Mouse (Mus musculus) lung, adult 18-20 months (tissue): ENCODE data around the gene Fam171a2.
"Not testable (repeated sequence)": the region's sequence is repeated elsewhere in the genome, so short reads cannot be mapped to it uniquely, and the experiment has no call there.

Experiments
- DNase-seq, 2 experiments: peaks; one replicate each; pipeline ENCODE4 v3.0.0; 2022; ENCODE audit warnings: mixed read lengths in 2 of 2

Gene Fam171a2

DNA sequence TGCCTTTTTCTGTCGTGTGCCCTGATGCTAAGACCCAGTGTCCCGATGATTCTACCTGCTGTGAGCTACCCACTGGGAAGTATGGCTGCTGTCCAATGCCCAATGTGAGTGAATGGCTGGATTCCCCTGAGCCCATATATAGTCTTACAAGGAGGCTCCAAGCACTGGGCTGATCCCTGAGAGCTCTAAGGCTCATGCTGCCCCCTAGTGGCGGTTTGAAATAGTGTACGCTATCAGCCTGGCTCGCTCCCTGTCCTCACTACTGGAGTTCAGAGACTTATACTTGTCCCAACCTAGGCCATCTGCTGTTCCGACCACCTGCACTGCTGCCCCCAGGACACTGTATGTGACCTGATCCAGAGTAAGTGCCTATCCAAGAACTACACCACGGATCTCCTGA, 13.1 kb downstream of the Fam171a2 start:
- DNase-seq: peak; percentile 77 to 82

GRCm38 (mm10) chr11:102433866-102434265, 13.6 kb downstream of the Fam171a2 start:
- DNase-seq: no peak

GRCm38 (mm10) chr11:102432896-102433295, 14.6 kb downstream of the Fam171a2 start:
- DNase-seq: no peak

GRCm38 (mm10) chr11:102432115-102432843, 15.2 kb downstream of the Fam171a2 start:
- peak in 1 of 2 experiments; percentile 67 for DNase-seq

- no peak for DNase-seq
Observed at GRCm38 (mm10) chr11:102431728-102432114, 15.8 kb downstream of the Fam171a2 start.

DNA sequence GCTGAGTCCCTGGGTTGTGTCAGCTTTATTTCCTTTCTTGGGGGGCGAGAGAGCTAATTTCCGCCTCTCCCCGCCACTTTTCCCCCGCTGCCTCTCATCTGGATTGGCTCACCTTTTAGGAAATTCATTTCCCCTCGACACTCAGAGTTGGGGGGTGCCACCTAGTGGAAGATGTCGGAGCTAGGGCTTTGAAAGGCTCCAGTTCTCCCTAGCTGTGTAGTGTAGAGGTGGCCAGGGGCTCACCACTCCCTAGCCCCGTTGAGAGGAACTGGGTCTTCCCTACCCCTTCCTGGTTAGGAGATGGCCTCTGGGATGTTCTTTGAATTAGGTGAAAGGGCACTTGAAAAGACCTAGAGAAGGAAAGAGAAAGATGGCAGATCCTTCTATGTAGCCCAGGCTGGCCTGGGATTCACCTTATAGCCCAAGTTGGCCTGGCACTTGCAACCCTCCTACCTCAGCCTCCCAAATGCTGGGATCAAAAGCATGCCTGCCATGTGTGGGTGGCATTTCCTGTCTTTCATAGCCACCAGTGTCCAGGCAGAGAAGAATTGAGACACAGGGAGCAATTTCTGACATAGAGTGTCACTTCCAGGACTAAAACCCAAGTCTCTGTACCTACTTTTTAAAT, 16.4 kb downstream of the Fam171a2 start:
- peak; percentile 84 to 89 for DNase-seq

GRCm38 (mm10) chr11:102430121-102431017, 17.1 kb downstream of the Fam171a2 start, which contains the start of gene Grn:
TSS of gene Grn (plus strand) at chr11:102430315.
- DNase-seq: peak; percentile 94 to 96

- no peak for DNase-seq
Observed at GRCm38 (mm10) chr11:102429551-102429950, 17.9 kb downstream of the Fam171a2 start.

- no peak for DNase-seq
Observed at GRCm38 (mm10) chr11:102428981-102429540, 18.4 kb downstream of the Fam171a2 start.

DNA sequence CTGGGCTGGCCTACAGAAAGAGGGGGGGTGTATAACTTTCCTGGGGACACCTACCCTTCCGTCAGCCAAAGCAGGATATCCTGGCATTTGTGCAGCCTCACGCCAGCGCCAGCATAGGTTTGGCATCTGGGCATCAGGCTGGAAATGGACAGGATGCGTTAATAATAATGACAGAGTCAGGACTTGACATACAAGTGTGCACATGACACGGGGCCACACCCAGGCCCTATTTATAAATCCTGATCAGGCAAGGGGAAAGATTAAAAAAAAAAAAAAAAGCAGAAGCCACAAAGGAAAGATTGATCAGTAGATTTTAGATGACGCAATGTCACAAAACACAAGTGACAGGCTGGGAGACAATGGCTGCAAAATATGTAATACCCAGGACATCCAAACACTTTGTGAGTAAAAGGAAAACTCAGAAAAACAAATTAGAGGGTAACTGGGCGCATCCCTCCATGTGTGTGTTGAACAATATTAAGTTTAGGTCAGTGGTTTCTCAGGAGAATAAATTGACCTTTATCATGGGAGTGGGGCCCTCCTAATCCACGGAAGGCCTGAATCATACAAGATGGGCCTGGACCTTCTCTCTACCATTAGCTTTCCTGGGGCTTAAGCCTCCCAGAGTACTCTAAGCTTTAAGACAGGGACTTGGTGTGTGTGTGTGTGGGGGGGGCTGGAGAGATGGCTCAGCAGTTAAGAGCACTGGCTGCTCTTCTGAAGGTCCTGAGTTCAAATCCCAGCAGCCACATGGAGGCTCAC, 21.7 kb downstream of the Fam171a2 start:
- DNase-seq: peak; percentile 64 to 75

DNA sequence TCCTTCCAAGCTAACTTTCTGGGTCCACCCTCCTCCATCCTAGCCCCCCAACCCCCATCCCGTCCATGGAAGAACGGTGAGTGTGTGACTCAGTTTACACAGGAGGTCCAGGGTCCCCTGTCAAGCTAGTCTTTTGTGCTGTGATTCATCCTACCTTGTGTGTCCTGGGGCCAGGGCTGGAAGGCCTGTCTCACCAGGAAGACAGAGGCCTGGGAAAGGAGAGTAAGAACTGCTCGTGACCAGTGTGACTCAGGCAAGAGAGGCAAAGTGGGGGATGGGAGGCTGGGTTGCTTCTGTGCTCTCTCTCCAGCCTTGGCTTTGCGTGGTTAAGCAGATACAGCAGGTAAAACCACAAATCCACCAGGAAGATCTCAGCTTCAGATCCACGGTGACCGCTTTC, 22.8 kb downstream of the Fam171a2 start:
- DNase-seq: no peak

GRCm38 (mm10) chr11:102421559-102421958, 25.9 kb downstream of the Fam171a2 start:
- no peak for DNase-seq

GRCm38 (mm10) chr11:102418887-102419286, 28.6 kb downstream of the Fam171a2 start:
- no peak for DNase-seq

GRCm38 (mm10) chr11:102417160-102417559, 30.3 kb downstream of the Fam171a2 start:
- no peak for DNase-seq

DNA sequence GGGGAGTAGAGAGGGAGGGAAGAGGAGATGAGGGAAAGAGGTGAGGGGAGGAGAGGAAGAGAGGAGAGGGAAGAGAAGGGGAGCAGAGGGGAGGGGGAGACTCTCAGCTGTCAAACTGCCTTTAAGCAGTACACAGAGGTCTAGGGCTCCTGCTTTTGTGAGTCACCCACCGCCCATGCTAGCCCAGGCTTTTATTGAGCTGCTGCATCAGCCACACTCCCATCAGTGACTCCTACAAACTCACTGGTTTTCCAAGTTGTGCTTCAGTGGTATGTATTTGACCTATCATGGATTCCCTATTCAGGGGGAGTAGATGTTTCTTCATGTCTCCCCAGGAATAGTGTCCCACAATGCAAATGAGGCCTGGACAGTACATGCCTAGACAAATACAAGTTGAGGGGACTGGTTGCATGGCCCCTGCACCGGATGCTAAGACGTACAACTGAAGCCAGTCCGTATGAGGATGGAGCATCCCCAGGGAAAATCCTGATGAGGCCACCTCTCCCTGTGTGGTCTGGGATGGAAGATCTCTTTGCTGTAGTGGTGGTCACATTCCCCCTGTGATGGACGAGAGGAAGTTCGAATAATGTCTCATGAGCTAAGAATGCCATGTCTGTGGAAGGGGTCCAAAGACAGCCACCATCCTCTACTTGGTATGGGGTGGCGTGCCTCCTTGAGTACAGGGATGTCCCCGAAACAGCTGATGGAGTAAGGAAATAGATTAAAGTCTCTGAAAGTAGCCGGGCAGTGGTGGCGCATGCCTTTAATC, 32.3 kb downstream of the Fam171a2 start:
- no peak for DNase-seq

DNA sequence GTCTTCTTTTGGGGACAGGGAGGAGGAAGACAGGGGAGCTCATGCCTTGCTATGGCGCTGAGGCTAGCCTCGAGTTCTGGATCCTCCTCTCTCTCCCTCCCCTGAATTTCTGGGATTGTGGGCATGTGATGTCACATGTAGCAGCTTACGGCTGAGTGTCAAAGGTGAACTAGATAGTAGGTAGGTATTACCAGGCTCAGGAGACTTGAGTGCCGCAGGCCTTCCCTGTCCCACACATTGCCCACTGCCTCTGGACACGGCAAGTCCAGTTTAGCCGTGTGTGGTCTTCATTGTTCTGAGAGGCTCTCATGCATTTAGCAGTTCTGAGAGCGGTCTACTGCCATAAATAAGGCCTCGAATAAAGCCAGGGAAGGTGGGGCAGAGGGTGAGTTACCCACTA, 34.4 kb downstream of the Fam171a2 start:
- DNase-seq: no peak

- DNase-seq: peak; percentile 89 to 93
Observed at GRCm38 (mm10) chr11:102411704-102412103, 35.8 kb downstream of the Fam171a2 start.

GRCm38 (mm10) chr11:102411061-102411460, 36.4 kb downstream of the Fam171a2 start:
- DNase-seq: peak in 1 of 2 experiments; percentile 37

DNA sequence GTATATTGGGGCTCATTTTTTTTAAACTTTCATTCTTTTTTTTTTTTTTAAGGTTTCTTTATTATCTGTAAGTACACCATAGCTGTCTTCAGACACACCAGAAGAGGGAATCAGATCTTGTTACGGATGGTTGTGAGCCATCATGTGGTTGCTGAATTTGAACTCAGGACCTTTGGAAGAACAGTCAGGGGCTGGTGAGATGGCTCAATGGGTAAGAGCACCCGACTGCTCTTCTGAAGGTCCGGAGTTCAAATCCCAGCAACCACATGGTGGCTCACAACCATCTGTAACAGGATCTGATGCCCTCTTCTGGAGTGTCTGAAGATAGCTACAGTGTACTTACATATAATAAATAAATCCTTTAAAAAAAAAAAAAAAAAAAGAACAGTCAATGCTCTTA, 37.1 kb downstream of the Fam171a2 start:
- not testable (repeated sequence) for DNase-seq

GRCm38 (mm10) chr11:102409795-102410330, 37.6 kb downstream of the Fam171a2 start:
- DNase-seq: no peak
